Mouse (Mus musculus) forebrain, embryonic 10.5 days (tissue): ENCODE results near the gene Gm11213. TPM values are rescaled to one million over a fixed set of nuclear protein-coding genes. Genes with fewer than 3 reads are reported as not detected.

Experiments used
- DNase-seq: peaks from one replicate; pipeline ENCODE4 v3.0.0-alpha.2; 2017; ENCODE audit warnings: low spot score; ENCODE audit errors: extremely low spot score
- H3K27ac ChIP-seq: fragments of 300-500 bp; sonication (generic); 2 replicates; pipeline ENCODE4 v1.5.1; 2016; ENCODE audit warnings: mild to moderate bottlenecking
- H3K27me3 ChIP-seq: fragments of 300-500 bp; sonication (generic); 2 replicates; pipeline ENCODE4 v1.6.1; 2016; ENCODE audit warnings: mild to moderate bottlenecking; ENCODE audit not compliant: poor library complexity, severe bottlenecking
- H3K36me3 ChIP-seq: fragments of 300-500 bp; sonication (generic); replicated peaks from 2 replicates; pipeline ENCODE4 v1.6.1; 2016; ENCODE audit warnings: mild to moderate bottlenecking, moderate library complexity
- H3K4me1 ChIP-seq: fragments of 300-500 bp; sonication (generic); 2 replicates; pipeline ENCODE4 v1.6.1; 2016
- H3K4me3 ChIP-seq: fragments of 300-500 bp; sonication (generic); 2 replicates; pipeline ENCODE4 v1.5.1; 2016; ENCODE audit warnings: mild to moderate bottlenecking, moderate library complexity
- H3K9me3 ChIP-seq: fragments of 300-500 bp; sonication (generic); 2 replicates; pipeline ENCODE4 v1.6.1; 2016; ENCODE audit warnings: mild to moderate bottlenecking, moderate library complexity
- WGBS: fragments of 180-500 bp; shearing (Covaris S2); methylation state at CpG from one replicate; pipeline ENCODE4 v1.1.7; 2016; 5-methylcytosine and 5-hydroxymethylcytosine counted together
- polyA plus RNA-seq: library from polyadenylated mRNA; unstranded; fragments of >200 nt; fragmentation: Nextera tagmentation; extraction: Ambion mirVana; gene quantifications from 2 replicates; pipeline ENCODE4 v1.2.1, GENCODE M21; 2016

Gm11213 gene
- polyA plus RNA-seq, 1 experiment from 2014 or later: not detected

- no peak overlapping the region for H3K27ac ChIP-seq
- no peaks in the 10 kb centered on the region for H3K4me1 ChIP-seq
- no peaks in the 10 kb centered on the region for H3K9me3 ChIP-seq
- no peaks in the 10 kb centered on the region for H3K36me3 ChIP-seq
- DNase-seq: no peak
- no peak overlapping the region for H3K4me3 ChIP-seq
- no peaks in the 10 kb centered on the region for H3K27me3 ChIP-seq
These were observed 3.8 kb downstream of the Gm11213 start for GRCm38 (mm10) chr4:63601263-63601662.

GRCm38 (mm10) chr4:63600786-63601185 lies 4.3 kb downstream of the Gm11213 start:
- Histone ChIP-seq H3K4me3 (no peak overlapping the region), H3K36me3 (no peaks in the 10 kb centered on the region)

GRCm38 (mm10) chr4:63596010-63596409 lies 9.1 kb downstream of the Gm11213 start:
- Histone ChIP-seq H3K4me3 (no peak overlapping the region), H3K9me3 (no peaks in the 10 kb centered on the region), H3K27me3 (no peaks in the 10 kb centered on the region), H3K27ac (no peak overlapping the region), H3K4me1 (no peaks in the 10 kb centered on the region), H3K36me3 (no peaks in the 10 kb centered on the region)
- no peak for DNase-seq
- 94% methylated on average over 4 of the region's 4 CpGs for WGBS

More at GRCm38 (mm10) chr4:63600786-63601185, 4.3 kb downstream of the Gm11213 start:
- no peaks in the 10 kb centered on the region for H3K27me3 ChIP-seq
- 91% methylated on average over 6 of the region's 6 CpGs for WGBS
- H3K4me1 ChIP-seq: no peaks in the 10 kb centered on the region
- H3K27ac ChIP-seq: no peak overlapping the region
- DNase-seq: no peak
- H3K9me3 ChIP-seq: no peaks in the 10 kb centered on the region

GRCm38 (mm10) chr4:63595259-63595658 lies 9.8 kb downstream of the Gm11213 start:
- no peak overlapping the region for H3K27ac ChIP-seq
- no peaks in the 10 kb centered on the region for H3K4me1 ChIP-seq
- no peaks in the 10 kb centered on the region for H3K36me3 ChIP-seq
- H3K9me3 ChIP-seq: no peaks in the 10 kb centered on the region
- 80% methylated on average over 10 of the region's 10 CpGs for WGBS
- no peak overlapping the region for H3K4me3 ChIP-seq
- DNase-seq: no peak
- no peaks in the 10 kb centered on the region for H3K27me3 ChIP-seq

- WGBS: 90% methylated on average over 5 of the region's 5 CpGs
- H3K4me1 ChIP-seq: no peaks in the 10 kb centered on the region
- H3K27ac ChIP-seq: no peak overlapping the region
- no peak for DNase-seq
- H3K4me3 ChIP-seq: no peak overlapping the region
- H3K9me3 ChIP-seq: no peaks in the 10 kb centered on the region
- H3K36me3 ChIP-seq: no peaks in the 10 kb centered on the region
- H3K27me3 ChIP-seq: no peaks in the 10 kb centered on the region
These were observed 10.5 kb downstream of the Gm11213 start for GRCm38 (mm10) chr4:63594459-63595110.

GRCm38 (mm10) chr4:63590538-63590937 lies 14.5 kb downstream of the Gm11213 start:
- Histone ChIP-seq H3K4me3 (no peak overlapping the region), H3K9me3 (no peaks in the 10 kb centered on the region), H3K4me1 (no peaks in the 10 kb centered on the region), H3K27me3 (no peaks in the 10 kb centered on the region), H3K27ac (no peak overlapping the region), H3K36me3 (no peaks in the 10 kb centered on the region)
- WGBS: 86% methylated on average over 4 of the region's 4 CpGs
- no peak for DNase-seq

GRCm38 (mm10) chr4:63589987-63590386 lies 15.1 kb downstream of the Gm11213 start:
- no peaks in the 10 kb centered on the region for H3K9me3 ChIP-seq
- WGBS: 92% methylated on average over 7 of the region's 7 CpGs

GRCm38 (mm10) chr4:63586240-63586639 lies 18.8 kb downstream of the Gm11213 start:
- 79% methylated on average over 2 of the region's 2 CpGs for WGBS
- H3K27me3 ChIP-seq: no peaks in the 10 kb centered on the region

More at GRCm38 (mm10) chr4:63589987-63590386, 15.1 kb downstream of the Gm11213 start:
- H3K4me3 ChIP-seq: no peak overlapping the region
- no peaks in the 10 kb centered on the region for H3K4me1 ChIP-seq
- no peak for DNase-seq
- H3K27ac ChIP-seq: no peak overlapping the region
- no peaks in the 10 kb centered on the region for H3K36me3 ChIP-seq
- H3K27me3 ChIP-seq: no peaks in the 10 kb centered on the region

GRCm38 (mm10) chr4:63585216-63585615 lies 19.8 kb downstream of the Gm11213 start:
- no peak for DNase-seq
- Histone ChIP-seq H3K4me3 (no peak overlapping the region), H3K4me1 (peaks cover 16% of the 10 kb centered on the region), H3K9me3 (no peaks in the 10 kb centered on the region), H3K36me3 (0 out of 2 replicates have a peak, but pooled peaks cover 7% of the 10 kb centered on the region), H3K27me3 (no peaks in the 10 kb centered on the region), H3K27ac (no peak overlapping the region)
- 86% methylated on average over 10 of the region's 10 CpGs for WGBS

More at GRCm38 (mm10) chr4:63586240-63586639, 18.8 kb downstream of the Gm11213 start:
- H3K36me3 ChIP-seq: 0 out of 2 replicates have a peak, but pooled peaks cover 7% of the 10 kb centered on the region
- H3K27ac ChIP-seq: no peak overlapping the region
- H3K9me3 ChIP-seq: no peaks in the 10 kb centered on the region
- peaks cover 13% of the 10 kb centered on the region; the same call in 1 of the 2 replicates for H3K4me1 ChIP-seq
- H3K4me3 ChIP-seq: no peak overlapping the region
- no peak for DNase-seq

- no peaks in the 10 kb centered on the region for H3K27me3 ChIP-seq
- WGBS: 55% methylated on average over 5 of the region's 5 CpGs
- H3K4me1 ChIP-seq: peaks cover 26% of the 10 kb centered on the region
- peak overlapping the region; percentile 69 for H3K27ac ChIP-seq
- H3K4me3 ChIP-seq: no peak overlapping the region
- peak; percentile 50 for DNase-seq
- peaks cover 15% of the 10 kb centered on the region for H3K36me3 ChIP-seq
- peaks cover 5% of the 10 kb centered on the region; the same call in 1 of the 2 replicates for H3K9me3 ChIP-seq
These were observed 22.5 kb downstream of the Gm11213 start for GRCm38 (mm10) chr4:63582580-63582979.

- no peaks in the 10 kb centered on the region for H3K27me3 ChIP-seq
- H3K27ac ChIP-seq: peak overlapping the region; percentile 82
- H3K4me3 ChIP-seq: no peak overlapping the region; the same call in 1 of the 2 replicates
- 23% methylated on average over 6 of the region's 6 CpGs for WGBS
- peaks cover 21% of the 10 kb centered on the region for H3K36me3 ChIP-seq
- H3K9me3 ChIP-seq: peaks cover 12% of the 10 kb centered on the region; the same call in 1 of the 2 replicates
- H3K4me1 ChIP-seq: peaks cover 26% of the 10 kb centered on the region
- peak; percentile 66 for DNase-seq
These were observed 25.0 kb downstream of the Gm11213 start for GRCm38 (mm10) chr4:63580078-63580477.

GRCm38 (mm10) chr4:63579649-63580048 lies 25.4 kb downstream of the Gm11213 start:
- Histone ChIP-seq H3K4me1 (peaks cover 26% of the 10 kb centered on the region), H3K27ac (peak overlapping the region; percentile 82)
- WGBS: 85% methylated on average over 14 of the region's 14 CpGs

GRCm38 (mm10) chr4:63572621-63573020 lies 32.4 kb downstream of the Gm11213 start:
- WGBS: 92% methylated on average over 5 of the region's 5 CpGs
- H3K4me3 ChIP-seq: no peak overlapping the region
- H3K4me1 ChIP-seq: peaks cover 30% of the 10 kb centered on the region
- H3K27ac ChIP-seq: no peak overlapping the region
- H3K36me3 ChIP-seq: peaks cover 25% of the 10 kb centered on the region
- no peaks in the 10 kb centered on the region for H3K27me3 ChIP-seq
- peaks cover 10% of the 10 kb centered on the region; the same call in 1 of the 2 replicates for H3K9me3 ChIP-seq
- DNase-seq: no peak

More at GRCm38 (mm10) chr4:63579649-63580048, 25.4 kb downstream of the Gm11213 start:
- peaks cover 21% of the 10 kb centered on the region for H3K36me3 ChIP-seq
- H3K9me3 ChIP-seq: peaks cover 12% of the 10 kb centered on the region; the same call in 1 of the 2 replicates
- H3K27me3 ChIP-seq: no peaks in the 10 kb centered on the region
- H3K4me3 ChIP-seq: no peak overlapping the region
- no peak for DNase-seq
